Mouse (Mus musculus): ENCODE measurements around the gene Fads6. TPM values are rescaled to one million over a fixed set of nuclear protein-coding genes. Genes with fewer than 3 reads are reported as not detected.
A peak's percentile ranks its signal among the peaks of the same experiment; 100 is the strongest.

The Fads6 gene
- total and polyA plus RNA-seq, 3 experiments: 3.3 to 6.6 TPM; not detected in 1

GRCm38 (mm10) chr11:115297214-115297826, at the start of gene Fads6 (continued):
- TF ChIP-seq USF2 (IDR thresholded peaks at IDR 0.05; ENCODE audit: borderline replicate concordance in 1 of 2, insufficient read depth in 1 of 2, low read depth in 1 of 2, low read length in 2 of 2) (no peak), RCOR1 (IDR thresholded peaks at IDR 0.05; ENCODE audit: low read depth, low read length) (no peak), ZMIZ1 (IDR thresholded peaks at IDR 0.05; ENCODE audit: low read depth, low read length) (no peak)

GRCm38 (mm10) chr11:115345515-115345914, 48.1 kb upstream of the Fads6 start:
- no peaks in the 10 kb centered on the region for H3K79me2 ChIP-seq (ENCODE audit: control insufficient read depth, insufficient read depth, low read length, poor library complexity)
- DNase-seq (ENCODE audit: low read depth, low spot score): no peak
- no peak overlapping the region for H3K9ac ChIP-seq (ENCODE audit: control insufficient read depth, low read depth, low read length, poor library complexity, severe bottlenecking)
- TF ChIP-seq ZC3H11A (IDR thresholded peaks at IDR 0.05; ENCODE audit: low read depth, low read length): no peak
- TF ChIP-seq TBP (IDR thresholded peaks at IDR 0.05; ENCODE audit: low read depth, low read length): no peak
- TF ChIP-seq ZKSCAN1 (IDR thresholded peaks at IDR 0.05; ENCODE audit: low read depth, low read length): no peak
- no peak for TF ChIP-seq MAX (IDR thresholded peaks at IDR 0.05; ENCODE audit: low read length)
- no peak for TF ChIP-seq ZMIZ1 (IDR thresholded peaks at IDR 0.05; ENCODE audit: low read depth, low read length)
- TF ChIP-seq MAFK (IDR thresholded peaks at IDR 0.05; ENCODE audit: borderline replicate concordance, low read depth, low read length): no peak
- no peak for TF ChIP-seq NRF1 (IDR thresholded peaks at IDR 0.05; ENCODE audit: insufficient read depth, low read depth, low read length, poor library complexity, severe bottlenecking)
- TF ChIP-seq POLR2A (IDR thresholded peaks at IDR 0.05; ENCODE audit: control insufficient read depth in 1 of 2, insufficient read depth in 1 of 2, low read depth in 1 of 2, low read length in 2 of 2, poor library complexity in 1 of 2): no peak
- no peak for TF ChIP-seq TAL1 (IDR thresholded peaks at IDR 0.05; ENCODE audit: low read length)
- no peak for TF ChIP-seq TCF12 (IDR thresholded peaks at IDR 0.05; ENCODE audit: low read depth, low read length)
- peaks cover 0 to 5% of the 10 kb centered on the region in 2 experiments; a peak in 2 of 4 replicates for H3K27me3 ChIP-seq (ENCODE audit: control insufficient read depth in 1 of 2, insufficient read depth in 2 of 2, low read length in 2 of 2)
- H3K27ac ChIP-seq (ENCODE audit: control insufficient read depth, low read depth, low read length): no peak overlapping the region
- H3K4me1 ChIP-seq (ENCODE audit: control insufficient read depth in 1 of 2, insufficient read depth in 2 of 2, low read length in 2 of 2): peaks cover 0 to 21% of the 10 kb centered on the region in 2 experiments; a peak in 2 of 4 replicates
- no peak overlapping the region for H3K4me3 ChIP-seq (ENCODE audit: control insufficient read depth in 1 of 2, insufficient read depth in 1 of 2, low read depth in 2 of 2, low read length in 2 of 2)
- peaks cover 0 to 2% of the 10 kb centered on the region in 2 experiments; a peak in 1 of 4 replicates for H3K36me3 ChIP-seq (ENCODE audit: control insufficient read depth in 1 of 2, insufficient read depth in 2 of 2, low read length in 2 of 2)
- H3K9me3 ChIP-seq (replicated peaks; ENCODE audit: insufficient read depth, low read length): no peaks in the 10 kb centered on the region

GRCm38 (mm10) chr11:115344967-115345366, 47.5 kb upstream of the Fads6 start:
- no peaks in the 10 kb centered on the region for H3K79me2 ChIP-seq (ENCODE audit: control insufficient read depth, insufficient read depth, low read length, poor library complexity)
- peaks cover 0 to 6% of the 10 kb centered on the region in 2 experiments; a peak in 2 of 4 replicates for H3K27me3 ChIP-seq (ENCODE audit: control insufficient read depth in 1 of 2, insufficient read depth in 2 of 2, low read length in 2 of 2)
- peaks cover 0 to 21% of the 10 kb centered on the region in 2 experiments; a peak in 2 of 4 replicates for H3K4me1 ChIP-seq (ENCODE audit: control insufficient read depth in 1 of 2, insufficient read depth in 2 of 2, low read length in 2 of 2)
- no peaks in the 10 kb centered on the region for H3K9me3 ChIP-seq (replicated peaks; ENCODE audit: insufficient read depth, low read length)
- peak; percentile 69 for DNase-seq (ENCODE audit: low read depth, low spot score)
- H3K36me3 ChIP-seq (ENCODE audit: control insufficient read depth in 1 of 2, insufficient read depth in 2 of 2, low read length in 2 of 2): peaks cover 0 to 2% of the 10 kb centered on the region in 2 experiments; a peak in 1 of 4 replicates
- H3K9ac ChIP-seq (ENCODE audit: control insufficient read depth, low read depth, low read length, poor library complexity, severe bottlenecking): no peak overlapping the region
- H3K27ac ChIP-seq (ENCODE audit: control insufficient read depth, low read depth, low read length): no peak overlapping the region
- TF ChIP-seq TBP (IDR thresholded peaks at IDR 0.05; ENCODE audit: low read depth, low read length) (no peak), CTCF (IDR thresholded peaks at IDR 0.05 in 2 of 3, conservative IDR thresholded peaks at IDR 0.05 in 1 of 3; ENCODE audit: control insufficient read depth in 1 of 3, insufficient read depth in 1 of 3, low read depth in 2 of 3, low read length in 3 of 3, poor library complexity in 1 of 3, severe bottlenecking in 1 of 3) (no peak), MAZ (IDR thresholded peaks at IDR 0.05; ENCODE audit: low read depth, low read length) (no peak), JUND (IDR thresholded peaks at IDR 0.05; ENCODE audit: low read depth, low read length) (no peak), USF1 (IDR thresholded peaks at IDR 0.05; ENCODE audit: low read depth, low read length) (no peak), MYB (IDR thresholded peaks at IDR 0.05; ENCODE audit: low read depth, low read length) (no peak)
- H3K4me3 ChIP-seq (ENCODE audit: control insufficient read depth in 1 of 2, insufficient read depth in 1 of 2, low read depth in 2 of 2, low read length in 2 of 2): no peak overlapping the region
